Mouse (Mus musculus) ES-Bruce4 (cell line): Measurements from ENCODE around the gene Arhgef5.

Experiments used
- CTCF ChIP-seq: IDR thresholded peaks from one replicate; pipeline ENCODE4 v1.8.1; 2011; ENCODE audit warnings: low read depth, low read length
- EP300 ChIP-seq: IDR thresholded peaks from 2 replicates; pipeline ENCODE4 v1.6.1; 2011; ENCODE audit warnings: low read depth, low read length; ENCODE audit not compliant: insufficient read depth
- POLR2A ChIP-seq: IDR thresholded peaks from one replicate; pipeline ENCODE4 v1.8.1; 2011; ENCODE audit warnings: low read length; ENCODE audit not compliant: insufficient read depth

- no peak for TF ChIP-seq CTCF
- no peak for TF ChIP-seq POLR2A
- TF ChIP-seq EP300 = no peak
These were observed 12.4 kb upstream of the Arhgef5 start for GRCm38 (mm10) chr6:43252994-43253393.
